Mouse (Mus musculus) heart, postnatal 0 days (tissue): ENCODE measurements at regions not wholly inside any gene's neighbourhood (a gene's known extent, or its start where the extent isn't known, plus 50 kb on each side); places are given as distances from the start of the nearest gene placed in this dataset.

Source experiments
- CTCF ChIP-seq: IDR thresholded peaks from 2 replicates; pipeline ENCODE4 v1.5.1; 2016; ENCODE audit warnings: antibody characterized with exemption, control low read depth, low read depth
- EP300 ChIP-seq: IDR thresholded peaks from 2 replicates; pipeline ENCODE4 v1.6.1; 2016; ENCODE audit warnings: antibody characterized with exemption, low read depth

DNA sequence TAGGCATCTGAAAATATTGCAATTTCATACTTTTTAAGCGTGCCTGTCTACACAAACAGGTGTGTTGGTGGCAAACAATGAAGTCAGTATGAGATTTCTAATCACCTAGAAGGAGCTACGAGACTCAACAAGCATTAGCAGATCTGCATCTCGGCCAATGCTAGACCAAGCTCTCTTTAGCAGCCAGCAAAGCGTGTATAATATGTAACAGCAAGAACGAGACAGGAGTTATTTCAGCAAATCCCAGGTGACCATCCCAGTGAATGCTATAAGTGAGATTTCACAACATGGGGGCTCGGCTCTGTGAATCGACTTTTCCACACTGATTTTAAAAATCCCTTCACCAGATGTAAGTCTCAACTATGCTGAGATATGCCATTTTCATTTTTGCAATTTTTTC lies 352.8 kb downstream of the Efnb2 start:
- TF ChIP-seq CTCF (no peak), EP300 (no peak)
